Mouse (Mus musculus): ENCODE measurements around the gene Gli1. TPM values are rescaled to one million over a fixed set of nuclear protein-coding genes. Genes with fewer than 3 reads are reported as not detected.

Gene Gli1
- polyA plus RNA-seq, 1 experiment from 2014 or later: 1.5 TPM

DNA sequence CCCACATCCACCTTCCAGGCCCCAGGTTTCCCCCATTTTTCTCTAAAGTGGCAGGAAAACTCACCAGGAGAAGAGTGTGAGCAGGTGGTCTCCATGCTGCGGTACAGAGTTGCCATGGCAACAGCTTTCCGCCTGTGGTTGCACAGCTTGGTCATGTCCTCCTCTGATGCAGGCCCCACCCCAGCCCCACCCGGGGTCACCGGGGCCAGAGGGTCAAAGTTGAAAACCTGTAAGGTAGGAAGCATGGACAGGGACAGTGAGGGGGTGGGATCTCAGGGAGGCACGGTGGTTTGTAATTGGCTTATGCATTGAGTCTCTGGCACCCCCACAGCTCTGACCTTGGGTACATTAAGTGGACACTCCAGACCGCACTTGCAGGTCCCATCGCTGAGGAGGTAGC is 55.0 kb downstream of the Gli1 start:
- Histone ChIP-seq H3K9me3 (no peaks in the 10 kb centered on the region), H3K9ac (peak overlapping the region; percentile 63), H3K4me3 (peak overlapping the region; percentile 56), H3K4me2 (peak overlapping the region; percentile 87), H3K27ac (0 out of 2 replicates have a peak overlapping the region, but pooled peaks have one; percentile 91), H3K36me3 (replicated peaks) (peaks cover 20% of the 10 kb centered on the region), H3K4me1 (peaks cover 57% of the 10 kb centered on the region), H3K27me3 (replicated peaks) (no peaks in the 10 kb centered on the region)
- 41% methylated on average over 7 of the region's 7 CpGs for WGBS
- no peak for ATAC-seq (replicated peaks)

DNA sequence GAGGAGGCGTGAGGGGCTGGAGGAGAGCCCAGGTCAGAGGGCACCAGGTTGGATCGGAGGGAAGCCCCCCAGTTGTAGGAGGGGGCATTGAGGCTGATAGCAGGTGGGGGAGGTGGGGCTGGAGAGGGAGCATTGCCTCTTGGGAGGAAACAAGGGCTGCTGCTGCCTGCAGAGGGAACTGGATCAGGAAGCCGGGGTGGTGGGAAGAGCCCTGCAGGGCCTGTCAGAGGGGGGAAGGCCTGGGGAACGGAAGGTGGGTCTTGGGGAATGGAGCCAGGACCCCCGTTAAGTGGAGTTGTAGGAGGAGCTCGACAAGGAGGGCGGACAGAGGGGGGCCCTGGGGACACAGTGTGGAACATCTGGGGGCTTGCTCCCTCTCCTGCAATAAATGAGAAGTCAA is 55.6 kb downstream of the Gli1 start:
- WGBS: 72% methylated on average over 7 of the region's 7 CpGs
- Histone ChIP-seq H3K27me3 (replicated peaks) (no peaks in the 10 kb centered on the region), H3K4me1 (peaks cover 52% of the 10 kb centered on the region), H3K4me3 (no peak overlapping the region), H3K9ac (peak overlapping the region; percentile 63; the same call in 1 of the 2 replicates), H3K4me2 (peak overlapping the region; percentile 87), H3K9me3 (no peaks in the 10 kb centered on the region), H3K27ac (no peak overlapping the region), H3K36me3 (replicated peaks) (peaks cover 26% of the 10 kb centered on the region)
- no peak for ATAC-seq (replicated peaks)

DNA sequence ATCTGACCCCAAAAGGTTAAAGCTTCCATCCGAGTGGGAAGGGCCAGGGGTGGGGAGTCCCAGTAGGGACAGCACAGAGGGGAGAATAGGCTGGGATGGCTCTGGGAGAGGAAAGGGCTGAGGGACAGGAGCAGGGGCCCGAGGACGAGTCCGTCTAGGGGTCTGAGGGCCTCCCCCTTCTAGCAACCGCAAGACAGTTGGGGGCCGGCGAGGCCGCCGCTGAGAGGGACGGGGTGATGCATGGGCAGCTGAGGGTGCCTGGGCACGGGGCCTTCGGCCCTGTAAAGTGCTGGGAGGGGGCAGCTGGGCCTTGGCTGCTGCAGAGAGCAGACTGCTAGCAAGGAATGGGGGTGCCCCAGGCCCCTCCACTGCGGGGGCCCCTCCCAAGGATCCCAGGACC is 56.1 kb downstream of the Gli1 start:
- no peak overlapping the region for H3K9ac ChIP-seq
- 76% methylated on average over 13 of the region's 13 CpGs for WGBS
- H3K36me3 ChIP-seq (replicated peaks): peaks cover 31% of the 10 kb centered on the region
- H3K4me1 ChIP-seq: peaks cover 48% of the 10 kb centered on the region
- H3K4me2 ChIP-seq: no peak overlapping the region
- no peaks in the 10 kb centered on the region for H3K27me3 ChIP-seq (replicated peaks)
- no peaks in the 10 kb centered on the region for H3K9me3 ChIP-seq
- no peak overlapping the region for H3K27ac ChIP-seq
- H3K4me3 ChIP-seq: no peak overlapping the region
- ATAC-seq (replicated peaks): no peak

DNA sequence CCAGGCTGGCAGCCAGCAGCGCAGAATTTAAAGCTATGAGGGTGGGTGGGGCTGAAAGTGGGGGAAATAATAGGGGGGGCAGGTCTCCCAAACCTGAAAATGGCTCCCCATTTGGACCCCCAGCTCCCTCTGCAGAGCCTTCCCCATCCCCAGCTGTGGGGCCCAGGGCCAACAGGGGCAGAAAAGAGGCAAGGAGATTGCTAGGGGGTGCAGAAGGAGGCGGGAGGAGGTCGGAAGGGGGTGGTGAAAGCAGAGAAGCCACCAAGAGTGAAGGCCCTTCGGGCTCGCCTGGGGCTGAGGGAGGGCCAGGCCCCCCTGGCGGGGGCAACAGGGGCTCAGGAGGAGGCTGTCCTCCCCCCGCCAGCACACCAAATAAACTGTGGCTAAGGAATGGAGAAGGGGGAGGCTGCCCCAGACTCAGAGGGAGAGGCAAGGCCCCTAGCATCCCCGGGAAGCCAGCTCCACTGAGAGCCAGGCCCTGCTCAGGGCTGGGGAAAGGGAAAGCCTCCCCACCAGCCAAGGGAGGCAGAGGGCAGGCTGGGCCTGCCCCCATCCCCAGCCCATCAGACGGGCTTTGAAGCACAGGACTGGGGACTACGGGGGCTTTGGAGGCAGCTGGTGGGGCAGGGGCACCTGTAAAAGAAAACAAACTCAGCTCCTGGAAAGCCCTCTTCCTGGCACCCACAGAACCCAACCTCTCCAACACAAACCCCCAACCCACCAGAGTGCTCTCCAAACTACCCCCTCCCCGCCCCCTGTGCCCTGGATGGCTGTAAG is 56.9 kb downstream of the Gli1 start:
- H3K4me1 ChIP-seq: peaks cover 48% of the 10 kb centered on the region
- peaks cover 34% of the 10 kb centered on the region for H3K36me3 ChIP-seq (replicated peaks)
- no peak overlapping the region for H3K4me2 ChIP-seq
- H3K27me3 ChIP-seq (replicated peaks): no peaks in the 10 kb centered on the region
- H3K9ac ChIP-seq: no peak overlapping the region
- no peak overlapping the region for H3K4me3 ChIP-seq
- no peak for ATAC-seq (replicated peaks)
- no peaks in the 10 kb centered on the region for H3K9me3 ChIP-seq
- 72% methylated on average over 9 of the region's 11 CpGs for WGBS
- no peak overlapping the region for H3K27ac ChIP-seq

DNA sequence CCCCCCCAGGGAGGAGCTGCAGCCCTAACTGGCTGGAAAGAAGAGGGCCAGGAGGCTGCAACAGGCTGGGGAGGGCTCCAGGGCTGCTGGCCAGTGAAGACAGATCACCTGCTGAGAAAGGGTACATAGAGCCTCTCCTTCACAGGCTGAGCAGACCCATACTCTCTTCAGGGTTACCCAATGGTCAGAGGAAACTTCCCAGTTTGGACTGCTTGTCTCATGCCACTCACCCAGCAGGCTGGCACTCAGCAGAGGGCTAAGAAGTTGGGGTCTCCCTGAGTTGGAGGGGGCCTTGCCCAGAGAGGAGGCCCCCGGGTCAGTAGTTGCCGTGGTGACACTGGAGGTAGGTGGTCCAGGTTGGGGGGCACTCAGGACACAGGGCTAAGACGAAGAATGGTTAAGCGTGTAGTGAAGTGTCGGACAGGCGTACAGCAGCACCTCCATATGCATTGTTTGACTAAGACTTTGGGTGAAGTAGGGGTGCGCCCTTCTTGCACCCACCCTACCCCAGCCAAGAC is 57.6 kb downstream of the Gli1 start:
- 93% methylated on average over 7 of the region's 7 CpGs for WGBS
- ATAC-seq (replicated peaks): no peak
- H3K4me3 ChIP-seq: no peak overlapping the region
- no peak overlapping the region for H3K4me2 ChIP-seq
- no peak overlapping the region for H3K27ac ChIP-seq
- H3K9me3 ChIP-seq: no peaks in the 10 kb centered on the region
- H3K4me1 ChIP-seq: peaks cover 40% of the 10 kb centered on the region
- no peaks in the 10 kb centered on the region for H3K27me3 ChIP-seq (replicated peaks)
- peaks cover 34% of the 10 kb centered on the region for H3K36me3 ChIP-seq (replicated peaks)
- no peak overlapping the region for H3K9ac ChIP-seq

DNA sequence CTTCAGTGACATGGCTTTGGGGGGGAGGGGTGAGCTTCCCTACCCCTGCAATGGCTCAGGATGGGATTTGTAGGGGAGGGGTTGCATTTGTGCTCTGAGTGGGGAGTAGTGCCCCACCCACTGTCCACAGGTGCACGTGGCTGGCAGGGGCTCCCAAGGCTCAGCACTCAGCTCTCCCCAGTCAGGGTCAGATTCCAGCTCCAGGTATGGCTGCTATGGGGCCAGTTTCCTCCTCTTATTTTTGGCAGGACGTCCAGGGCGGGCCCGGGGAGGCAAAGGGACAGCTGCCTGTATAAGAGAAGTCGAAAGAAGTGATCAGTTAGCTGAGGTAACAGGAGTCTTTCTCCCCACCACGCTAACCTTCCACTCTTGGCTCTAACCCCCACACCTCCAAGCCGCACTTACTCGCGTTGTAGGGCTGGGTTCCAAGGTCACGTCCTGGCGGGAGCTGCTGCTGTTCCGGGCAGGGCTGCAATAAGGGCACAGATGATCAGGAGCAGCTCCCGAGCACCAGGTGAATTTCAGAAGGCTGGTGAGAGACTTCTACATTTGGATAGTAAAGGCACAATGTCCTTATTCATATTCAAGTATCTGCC is 59.1 kb downstream of the Gli1 start:
- 88% methylated on average over 13 of the region's 13 CpGs for WGBS
- peaks cover 33% of the 10 kb centered on the region for H3K4me1 ChIP-seq
- H3K27me3 ChIP-seq (replicated peaks): no peaks in the 10 kb centered on the region
- peaks cover 42% of the 10 kb centered on the region for H3K36me3 ChIP-seq (replicated peaks)
- no peak overlapping the region for H3K9ac ChIP-seq
- H3K4me3 ChIP-seq: no peak overlapping the region
- H3K9me3 ChIP-seq: no peaks in the 10 kb centered on the region
- H3K27ac ChIP-seq: no peak overlapping the region
- ATAC-seq (replicated peaks): no peak
- no peak overlapping the region for H3K4me2 ChIP-seq

DNA sequence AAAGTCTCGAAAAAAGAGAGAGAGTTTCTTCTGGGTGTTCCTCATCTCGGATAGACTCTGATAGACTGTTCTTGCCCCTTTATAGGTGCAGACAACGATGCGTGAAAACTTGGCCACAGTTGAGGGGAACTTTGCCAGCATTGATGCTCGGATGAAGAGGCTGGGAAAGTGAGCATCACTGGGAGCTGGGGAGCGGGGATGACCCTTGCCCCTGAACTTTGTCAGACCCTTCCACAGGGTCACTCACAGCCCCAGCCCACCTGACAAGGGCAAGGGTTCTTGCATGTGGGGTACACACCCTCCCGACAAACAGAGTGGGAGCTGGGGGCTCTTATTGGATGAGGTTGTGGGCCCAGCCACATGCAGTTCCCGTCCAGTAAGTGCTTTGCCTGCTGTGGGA is 60.5 kb downstream of the Gli1 start:
- no peak overlapping the region for H3K4me3 ChIP-seq
- peaks cover 19% of the 10 kb centered on the region for H3K4me1 ChIP-seq
- no peak overlapping the region for H3K4me2 ChIP-seq
- no peaks in the 10 kb centered on the region for H3K9me3 ChIP-seq
- no peaks in the 10 kb centered on the region for H3K27me3 ChIP-seq (replicated peaks)
- H3K9ac ChIP-seq: no peak overlapping the region
- no peak for ATAC-seq (replicated peaks)
- peaks cover 55% of the 10 kb centered on the region for H3K36me3 ChIP-seq (replicated peaks)
- WGBS: 87% methylated on average over 8 of the region's 8 CpGs
- H3K27ac ChIP-seq: no peak overlapping the region

Other genes starting within 250 kb of the Gli1 start
- gene Os9, start 220.8 kb downstream of the Gli1 start, polyA plus RNA-seq (2015; fragmentation: Nextera tagmentation; extraction: Ambion mirVana): 130 and 135 TPM in 2 replicates
- gene B4galnt1, start 176.7 kb downstream of the Gli1 start, polyA plus RNA-seq (2015; fragmentation: Nextera tagmentation; extraction: Ambion mirVana): 62.2 and 62.3 TPM in 2 replicates
- 0.94 and 0.98 TPM in 2 replicates for gene Slc26a10, start 161.3 kb downstream of the Gli1 start, polyA plus RNA-seq (2015; fragmentation: Nextera tagmentation; extraction: Ambion mirVana)
- 20.6 and 21.9 TPM in 2 replicates for gene Arhgef25, start 151.9 kb downstream of the Gli1 start, polyA plus RNA-seq (2015; fragmentation: Nextera tagmentation; extraction: Ambion mirVana)
- 288 and 297 TPM in 2 replicates for gene Dtx3, start 146.2 kb downstream of the Gli1 start, polyA plus RNA-seq (2015; fragmentation: Nextera tagmentation; extraction: Ambion mirVana)
- gene Pip4k2c, start 130.4 kb downstream of the Gli1 start, polyA plus RNA-seq (2015; fragmentation: Nextera tagmentation; extraction: Ambion mirVana): 17.9 and 18.7 TPM in 2 replicates
- 99.0 and 103 TPM in 2 replicates for gene Kif5a, start 78.6 kb downstream of the Gli1 start, polyA plus RNA-seq (2015; fragmentation: Nextera tagmentation; extraction: Ambion mirVana)
- gene Dctn2, start 75.6 kb downstream of the Gli1 start, polyA plus RNA-seq (2015; fragmentation: Nextera tagmentation; extraction: Ambion mirVana): 355 and 362 TPM in 2 replicates
- 16.2 and 18.8 TPM in 2 replicates for gene Mbd6, start 53.0 kb downstream of the Gli1 start, polyA plus RNA-seq (2015; fragmentation: Nextera tagmentation; extraction: Ambion mirVana)
- 121 and 123 TPM in 2 replicates for gene Mars, start 30.2 kb downstream of the Gli1 start, polyA plus RNA-seq (2015; fragmentation: Nextera tagmentation; extraction: Ambion mirVana)
- 0.87 and 0.99 TPM in 2 replicates for gene Arhgap9, start 20.0 kb downstream of the Gli1 start, polyA plus RNA-seq (2015; fragmentation: Nextera tagmentation; extraction: Ambion mirVana)
- gene Inhbe, start 12.4 kb upstream of the Gli1 start, polyA plus RNA-seq (2015; fragmentation: Nextera tagmentation; extraction: Ambion mirVana): 0.04 and 0.06 TPM in 2 replicates
- not detected in 2 replicates for gene Inhbc, start 28.5 kb upstream of the Gli1 start, polyA plus RNA-seq (2015; fragmentation: Nextera tagmentation; extraction: Ambion mirVana)
- gene R3hdm2, start 38.4 kb upstream of the Gli1 start, polyA plus RNA-seq (2015; fragmentation: Nextera tagmentation; extraction: Ambion mirVana): 39.7 and 43.6 TPM in 2 replicates
- gene Stac3, start 159.7 kb upstream of the Gli1 start, polyA plus RNA-seq (2015; fragmentation: Nextera tagmentation; extraction: Ambion mirVana): 1.4 and 2.4 TPM in 2 replicates
- 22.1 and 23.1 TPM in 2 replicates for gene Ndufa4l2, start 173.0 kb upstream of the Gli1 start, polyA plus RNA-seq (2015; fragmentation: Nextera tagmentation; extraction: Ambion mirVana)
- 49.4 and 50.7 TPM in 2 replicates for gene Shmt2, start 180.5 kb upstream of the Gli1 start, polyA plus RNA-seq (2015; fragmentation: Nextera tagmentation; extraction: Ambion mirVana)
- gene Nxph4, start 192.6 kb upstream of the Gli1 start, polyA plus RNA-seq (2015; fragmentation: Nextera tagmentation; extraction: Ambion mirVana): 93.7 and 114 TPM in 2 replicates

Measured in midbrain, embryonic 15.5 days (tissue).